Mouse (Mus musculus) embryonic facial prominence, embryonic 14.5 days (tissue): ENCODE results near the gene Ak2. TPM values are rescaled to one million over a fixed set of nuclear protein-coding genes. Genes with fewer than 3 reads are reported as not detected.

Source experiments
- ATAC-seq: fragments of 200-750 bp; cut with Nextera tagmentation; 2 replicates; pipeline ENCODE4 v1.8.0; 2017; ENCODE audit warnings: low read depth, moderate number of reproducible peaks, moderate TSS enrichment
- DNase-seq: peaks from one replicate; pipeline ENCODE4 v3.0.0-alpha.2; 2015; ENCODE audit warnings: low spot score
- H3K27ac ChIP-seq: fragments of 300-500 bp; sonication (generic); replicated peaks from 2 replicates; pipeline ENCODE4 v1.5.1; 2014; ENCODE audit warnings: low read depth, mild to moderate bottlenecking, low read length, moderate library complexity
- H3K27me3 ChIP-seq: fragments of 300-500 bp; sonication (generic); replicated peaks from 2 replicates; pipeline ENCODE4 v1.6.1; 2014; ENCODE audit warnings: low read length; ENCODE audit not compliant: control insufficient read depth, insufficient read depth
- H3K36me3 ChIP-seq: fragments of 300-500 bp; sonication (generic); 2 replicates; pipeline ENCODE4 v1.6.1; 2014; ENCODE audit warnings: low read length, mixed read lengths; ENCODE audit not compliant: control insufficient read depth, insufficient read depth
- H3K4me1 ChIP-seq: fragments of 300-500 bp; sonication (generic); 2 replicates; pipeline ENCODE4 v1.6.1; 2014; ENCODE audit warnings: antibody characterized with exemption, low read length; ENCODE audit not compliant: control insufficient read depth, insufficient read depth
- H3K4me2 ChIP-seq: fragments of 300-500 bp; sonication (generic); 2 replicates; pipeline ENCODE4 v1.6.1; 2014; ENCODE audit warnings: low read depth, mild to moderate bottlenecking, low read length, moderate library complexity, mixed read lengths
- H3K4me3 ChIP-seq: fragments of 300-500 bp; sonication (generic); 2 replicates; pipeline ENCODE4 v1.5.1; 2014; ENCODE audit warnings: low read depth, mild to moderate bottlenecking, low read length
- H3K9ac ChIP-seq: fragments of 300-500 bp; sonication (generic); 2 replicates; pipeline ENCODE4 v1.6.1; 2014; ENCODE audit warnings: low read depth, mild to moderate bottlenecking, low read length, moderate library complexity, mixed read lengths
- H3K9me3 ChIP-seq: fragments of 300-500 bp; sonication (generic); 2 replicates; pipeline ENCODE4 v1.6.1; 2016; ENCODE audit warnings: low read length; ENCODE audit not compliant: control insufficient read depth
- WGBS: fragments of 180-500 bp; shearing (Covaris S2); extraction: QIAGEN DNeasy Blood & Tissue Kit; methylation state at CpG from one replicate; pipeline ENCODE4 v1.1.7; 2014; 5-methylcytosine and 5-hydroxymethylcytosine counted together
- polyA plus RNA-seq: library from polyadenylated mRNA; unstranded; fragments of >200 nt; fragmentation: Nextera tagmentation; extraction: Ambion mirVana; gene quantifications from 2 replicates; pipeline ENCODE4 v1.2.1, GENCODE M21; 2014

Gene Ak2
- polyA plus RNA-seq, 1 experiment from 2014 or later: 142 TPM

DNA sequence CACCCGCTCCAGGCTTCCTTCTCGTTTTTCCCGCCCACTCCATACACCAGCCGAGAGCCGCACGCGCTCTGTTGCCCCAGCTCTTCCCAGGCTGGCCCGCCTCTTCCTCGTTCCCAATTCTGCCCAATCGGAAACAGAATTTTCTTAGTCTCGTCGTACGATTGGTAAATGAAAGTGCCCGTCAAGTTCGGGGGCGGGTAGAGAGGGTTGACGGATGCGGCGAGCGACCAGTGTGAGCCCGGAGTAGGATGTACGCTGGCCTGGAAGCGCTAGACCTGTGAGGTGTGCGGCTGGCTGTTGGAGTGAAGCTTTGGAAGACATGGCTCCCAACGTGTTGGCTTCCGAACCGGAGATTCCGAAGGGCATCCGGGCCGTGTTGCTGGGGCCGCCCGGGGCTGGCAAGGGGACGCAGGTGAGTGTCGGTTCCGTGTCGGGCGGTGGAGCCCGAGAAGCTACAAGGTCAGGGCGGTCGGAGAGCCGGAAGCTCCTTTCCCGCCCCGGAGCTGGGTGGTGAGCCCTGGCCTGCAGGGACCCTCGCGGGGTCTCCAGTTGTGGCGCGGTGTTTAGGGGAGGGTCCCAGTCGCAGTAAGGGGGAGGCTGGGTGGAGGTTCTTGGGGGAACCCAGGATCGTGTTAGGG is 1.4 kb downstream of the Ak2 start:
- Histone ChIP-seq H3K9me3 (no peaks in the 10 kb centered on the region), H3K36me3 (peaks cover 6% of the 10 kb centered on the region; the same call in 1 of the 2 replicates), H3K4me2 (peak overlapping the region; percentile 68), H3K4me1 (peaks cover 8% of the 10 kb centered on the region), H3K4me3 (peak overlapping the region; percentile 92), H3K27ac (peak overlapping the region; percentile 77), H3K9ac (peak overlapping the region; percentile 86), H3K27me3 (no peaks in the 10 kb centered on the region)
- peak; percentile 97 for DNase-seq
- peak; percentile 100 for ATAC-seq
- 1% methylated on average over 45 of the region's 49 CpGs for WGBS

GRCm38 (mm10) chr4:128993675-128994074 is 1.9 kb downstream of the Ak2 start:
- peak overlapping the region; percentile 86 for H3K9ac ChIP-seq
- H3K36me3 ChIP-seq: peaks cover 6% of the 10 kb centered on the region; the same call in 1 of the 2 replicates
- peak overlapping the region; percentile 92 for H3K4me3 ChIP-seq
- no peaks in the 10 kb centered on the region for H3K27me3 ChIP-seq
- H3K4me1 ChIP-seq: peaks cover 8% of the 10 kb centered on the region
- 2% methylated on average over 12 of the region's 12 CpGs for WGBS
- ATAC-seq (no peak), DNase-seq (peak; percentile 58)
- H3K27ac ChIP-seq: peak overlapping the region; percentile 77
- H3K9me3 ChIP-seq: no peaks in the 10 kb centered on the region
- peak overlapping the region; percentile 68 for H3K4me2 ChIP-seq

- ATAC-seq: no peak
- no peak overlapping the region for H3K27ac ChIP-seq
- H3K4me1 ChIP-seq: peaks cover 8% of the 10 kb centered on the region
- peaks cover 18% of the 10 kb centered on the region for H3K36me3 ChIP-seq
- H3K9me3 ChIP-seq: no peaks in the 10 kb centered on the region
- no peak for DNase-seq
- H3K4me2 ChIP-seq: no peak overlapping the region
- no peak overlapping the region for H3K4me3 ChIP-seq
- WGBS: 97% methylated on average over 7 of the region's 7 CpGs
- H3K27me3 ChIP-seq: no peaks in the 10 kb centered on the region
- H3K9ac ChIP-seq: no peak overlapping the region
These were observed 3.5 kb downstream of the Ak2 start for GRCm38 (mm10) chr4:128995238-128995637.

- WGBS: 71% methylated on average over 8 of the region's 8 CpGs
- ATAC-seq (no peak), DNase-seq (no peak)
- Histone ChIP-seq H3K36me3 (peaks cover 34% of the 10 kb centered on the region), H3K9ac (no peak overlapping the region), H3K4me1 (peaks cover 8% of the 10 kb centered on the region), H3K9me3 (no peaks in the 10 kb centered on the region), H3K4me2 (no peak overlapping the region), H3K27ac (no peak overlapping the region), H3K4me3 (no peak overlapping the region), H3K27me3 (no peaks in the 10 kb centered on the region)
These were observed 5.5 kb downstream of the Ak2 start for GRCm38 (mm10) chr4:128997258-128997657.

DNA sequence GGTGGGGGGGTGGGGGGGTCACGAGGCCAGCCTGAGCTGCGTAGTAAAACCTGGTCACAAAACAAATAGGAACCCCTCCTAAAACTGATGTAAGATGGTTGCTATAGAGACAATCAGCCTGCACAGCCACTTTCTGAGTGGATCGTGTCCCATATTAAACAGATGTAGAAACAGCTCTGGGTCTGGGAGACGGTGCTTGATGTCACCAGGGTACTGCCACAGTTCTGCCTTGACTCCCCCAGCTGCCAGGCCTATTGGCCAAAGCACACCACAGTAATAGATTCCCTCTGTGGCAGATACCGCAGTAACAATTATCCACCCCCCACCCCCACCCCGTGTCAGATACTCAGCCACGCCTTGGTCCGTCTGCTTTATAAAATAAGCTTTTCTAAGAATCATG is 6.6 kb downstream of the Ak2 start:
- no peak for ATAC-seq
- no peak overlapping the region for H3K4me3 ChIP-seq
- H3K9me3 ChIP-seq: no peaks in the 10 kb centered on the region
- 62% methylated on average over 8 of the region's 8 CpGs for WGBS
- no peak for DNase-seq
- peaks cover 8% of the 10 kb centered on the region for H3K4me1 ChIP-seq
- H3K4me2 ChIP-seq: no peak overlapping the region
- H3K9ac ChIP-seq: peak overlapping the region; percentile 14; the same call in 1 of the 2 replicates
- H3K27ac ChIP-seq: peak overlapping the region; percentile 3; the same call in 1 of the 2 replicates
- H3K27me3 ChIP-seq: no peaks in the 10 kb centered on the region
- H3K36me3 ChIP-seq: peaks cover 45% of the 10 kb centered on the region

DNA sequence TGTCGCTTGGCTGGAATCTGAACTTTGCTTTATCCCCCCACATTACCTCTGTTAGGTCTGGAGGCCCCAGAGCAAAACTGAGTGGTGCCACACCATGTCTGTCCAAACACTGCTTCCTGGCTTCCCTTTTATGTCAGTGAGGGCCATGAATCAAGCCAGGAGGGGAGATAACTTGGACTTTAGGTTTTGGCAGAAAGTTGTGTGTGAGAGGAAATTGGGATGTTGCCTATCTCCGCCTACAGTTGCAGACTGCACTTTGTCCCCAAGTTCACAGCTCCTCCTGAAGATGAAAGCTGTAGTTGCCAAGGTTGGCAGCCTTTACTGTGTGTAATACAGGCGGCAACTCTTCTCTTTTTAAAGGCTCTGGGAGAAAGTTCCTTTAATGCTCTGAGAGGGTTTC is 9.0 kb downstream of the Ak2 start:
- Histone ChIP-seq H3K9ac (no peak overlapping the region), H3K4me3 (no peak overlapping the region), H3K9me3 (no peaks in the 10 kb centered on the region), H3K4me1 (no peaks in the 10 kb centered on the region), H3K27ac (no peak overlapping the region), H3K27me3 (no peaks in the 10 kb centered on the region), H3K36me3 (peaks cover 61% of the 10 kb centered on the region), H3K4me2 (no peak overlapping the region)
- WGBS: 86% methylated on average over 3 of the region's 3 CpGs
- DNase-seq (no peak), ATAC-seq (no peak)

DNA sequence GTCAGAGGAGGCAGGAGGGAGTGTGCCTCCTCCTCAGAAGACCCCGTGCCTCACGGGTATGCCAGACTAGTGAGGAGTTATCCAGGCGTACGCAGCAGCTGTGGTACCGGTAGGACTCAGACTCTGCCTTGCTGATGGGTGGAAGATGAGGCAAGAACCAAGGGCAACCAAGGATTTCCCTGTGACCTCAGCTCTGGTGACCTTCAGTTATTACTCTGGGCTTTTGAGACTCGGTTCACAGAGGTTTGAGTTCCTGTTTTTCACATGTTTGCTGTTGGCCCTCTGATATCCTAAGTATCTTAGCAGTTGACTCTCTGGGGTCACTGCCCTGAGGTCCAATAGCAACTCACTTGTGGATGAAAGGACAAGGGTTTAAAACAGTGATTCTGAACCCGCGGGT is 12.0 kb downstream of the Ak2 start:
- Histone ChIP-seq H3K4me1 (no peaks in the 10 kb centered on the region), H3K4me2 (no peak overlapping the region), H3K27ac (no peak overlapping the region), H3K9me3 (no peaks in the 10 kb centered on the region), H3K9ac (no peak overlapping the region), H3K4me3 (no peak overlapping the region), H3K27me3 (no peaks in the 10 kb centered on the region), H3K36me3 (peaks cover 81% of the 10 kb centered on the region)
- 96% methylated on average over 8 of the region's 8 CpGs for WGBS
- ATAC-seq (no peak), DNase-seq (no peak)

DNA sequence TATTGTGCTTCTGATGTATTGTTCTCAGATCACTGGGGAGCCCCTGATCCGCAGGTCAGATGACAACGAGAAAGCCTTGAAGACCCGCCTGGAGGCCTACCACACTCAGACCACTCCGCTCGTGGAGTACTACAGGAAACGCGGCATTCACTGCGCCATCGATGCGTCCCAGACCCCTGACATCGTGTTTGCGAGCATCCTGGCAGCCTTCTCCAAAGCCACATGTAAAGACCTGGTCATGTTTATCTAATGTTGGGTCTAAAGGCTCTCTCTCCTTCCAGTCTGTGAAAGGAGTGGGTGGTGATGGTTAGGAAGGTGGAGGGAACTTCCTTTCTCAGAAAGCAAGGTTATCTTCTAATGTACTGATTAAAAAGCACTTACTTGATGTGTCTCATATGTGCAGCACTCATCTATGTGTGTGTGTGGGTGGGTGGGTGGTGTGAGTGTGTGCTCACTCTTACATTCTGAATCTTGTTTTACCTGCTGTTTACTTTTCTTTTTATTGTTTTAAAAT is 16.3 kb downstream of the Ak2 start:
- ATAC-seq (no peak), DNase-seq (no peak)
- Histone ChIP-seq H3K36me3 (peaks cover 69% of the 10 kb centered on the region), H3K27me3 (no peaks in the 10 kb centered on the region), H3K27ac (no peak overlapping the region), H3K4me3 (no peak overlapping the region), H3K4me2 (no peak overlapping the region), H3K9ac (no peak overlapping the region), H3K9me3 (no peaks in the 10 kb centered on the region), H3K4me1 (no peaks in the 10 kb centered on the region)
- WGBS: 85% methylated on average over 12 of the region's 12 CpGs

- Histone ChIP-seq H3K9ac (no peak overlapping the region), H3K4me2 (no peak overlapping the region), H3K36me3 (peaks cover 63% of the 10 kb centered on the region), H3K4me1 (no peaks in the 10 kb centered on the region), H3K27me3 (no peaks in the 10 kb centered on the region), H3K9me3 (no peaks in the 10 kb centered on the region), H3K27ac (no peak overlapping the region), H3K4me3 (no peak overlapping the region)
- ATAC-seq (no peak), DNase-seq (no peak)
- WGBS: 78% methylated on average over 3 of the region's 3 CpGs
These were observed 16.9 kb downstream of the Ak2 start for GRCm38 (mm10) chr4:129008672-129009071.
